Mouse (Mus musculus): ENCODE measurements around the gene Map6. TPM values are rescaled to one million over a fixed set of nuclear protein-coding genes. Genes with fewer than 3 reads are reported as not detected.

The Map6 gene
- total RNA-seq, 2 experiments from 2014 or later, result 96.6 to 98.6 TPM

DNA sequence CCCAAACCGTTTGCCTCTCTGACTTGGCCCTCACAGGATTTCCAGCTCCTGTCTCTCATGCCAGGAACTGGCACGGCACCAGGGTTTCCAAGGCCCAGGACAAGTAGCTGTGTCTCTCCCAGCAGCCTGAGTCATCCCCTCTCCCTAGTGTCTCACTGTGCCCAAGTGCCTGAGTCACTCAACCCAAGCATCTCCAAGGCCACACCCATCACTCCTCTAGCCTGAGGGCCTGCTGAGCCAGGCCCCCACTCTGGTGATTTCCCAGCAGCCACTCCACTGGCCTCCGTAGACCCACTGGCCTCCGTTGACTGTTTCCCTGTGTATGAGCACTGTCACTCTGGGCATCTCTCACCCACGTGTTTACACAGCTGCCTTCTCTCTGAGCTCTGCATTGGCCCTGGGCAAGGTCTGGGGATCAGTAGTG, 37.7 kb downstream of the Map6 start:
- Histone ChIP-seq H3K4me3 (no peak overlapping the region), H3K27ac (no peak overlapping the region)
- DNase-seq (ENCODE audit: low spot score in 2 of 2), result peak in 1 of 2 experiments; percentile 22
- no peak for TF ChIP-seq CTCF (conservative IDR thresholded peaks at IDR 0.05)

GRCm38 (mm10) chr7:99305688-99306087, 38.4 kb downstream of the Map6 start:
- no peak for TF ChIP-seq CTCF (conservative IDR thresholded peaks at IDR 0.05)
- no peak for DNase-seq (ENCODE audit: low spot score in 2 of 2)
- H3K4me3 ChIP-seq, result no peak overlapping the region
- no peak overlapping the region for H3K27ac ChIP-seq

DNA sequence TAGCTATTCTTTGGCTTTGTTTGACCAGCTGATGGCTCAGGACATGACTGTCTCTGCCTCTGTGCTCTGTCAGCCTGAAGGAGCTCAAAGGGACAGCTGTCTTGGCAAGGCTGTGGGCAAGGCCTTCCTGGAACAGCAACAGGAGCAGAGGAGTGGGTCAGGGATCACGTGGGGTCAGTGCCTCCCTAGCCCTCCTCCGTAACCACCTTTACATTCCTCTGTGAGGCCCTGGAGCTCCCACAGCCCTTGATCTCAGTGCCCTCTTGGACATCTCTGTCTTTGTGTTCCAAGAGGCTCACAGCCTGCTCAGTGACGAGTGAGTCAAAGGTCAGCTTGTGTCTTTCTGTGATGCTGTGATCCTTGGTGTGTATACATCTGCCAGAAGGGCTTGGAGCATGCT, 39.4 kb downstream of the Map6 start:
- Histone ChIP-seq H3K27ac (no peak overlapping the region), H3K4me3 (no peak overlapping the region)
- no peak for TF ChIP-seq CTCF (conservative IDR thresholded peaks at IDR 0.05)
- DNase-seq (ENCODE audit: low spot score in 2 of 2), result no peak

DNA sequence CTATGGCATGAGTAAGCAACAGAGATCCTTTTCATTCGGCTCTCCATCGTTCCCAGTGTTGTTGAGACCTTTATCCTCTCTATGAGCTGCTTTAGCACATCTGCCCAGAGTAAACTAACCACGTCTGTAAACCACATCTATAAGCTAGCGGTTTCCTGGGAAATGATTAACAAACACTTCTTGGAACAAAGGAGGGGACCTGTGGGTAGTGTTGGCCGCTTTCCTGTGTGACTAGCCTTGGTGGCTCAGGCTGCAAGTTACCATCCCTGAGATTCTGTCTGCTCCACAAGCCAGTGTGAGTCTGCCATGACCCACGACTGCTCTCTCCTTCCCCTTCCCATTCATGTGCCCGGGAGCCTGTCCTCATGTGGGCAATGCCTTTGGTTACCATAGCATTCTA, 44.2 kb downstream of the Map6 start:
- no peak overlapping the region for H3K27ac ChIP-seq
- no peak overlapping the region for H3K4me3 ChIP-seq
- no peak for DNase-seq (ENCODE audit: low spot score in 2 of 2)
- TF ChIP-seq CTCF (conservative IDR thresholded peaks at IDR 0.05), result no peak

DNA sequence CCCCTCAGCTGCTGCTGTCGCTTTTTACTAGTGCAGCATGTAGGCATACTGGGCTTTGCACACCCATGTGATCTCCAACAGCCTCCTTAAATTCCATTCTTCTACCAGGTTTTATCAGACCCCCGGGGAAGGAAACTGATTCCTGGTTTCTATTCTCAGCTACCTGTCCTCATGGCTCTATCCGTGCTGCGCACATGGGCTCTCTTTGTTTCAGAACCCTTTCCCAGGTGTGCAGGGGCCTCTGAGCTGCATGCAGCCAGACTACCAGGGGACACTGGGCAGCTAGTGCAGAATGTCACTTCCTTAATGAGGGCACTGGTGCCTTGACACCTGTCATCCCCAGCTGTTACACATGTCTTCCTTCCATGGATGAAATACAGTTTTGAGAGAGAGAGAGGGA, 44.8 kb downstream of the Map6 start:
- TF ChIP-seq CTCF (conservative IDR thresholded peaks at IDR 0.05), result no peak
- Histone ChIP-seq H3K4me3 (no peak overlapping the region), H3K27ac (no peak overlapping the region)
- no peak for DNase-seq (ENCODE audit: low spot score in 2 of 2)

DNA sequence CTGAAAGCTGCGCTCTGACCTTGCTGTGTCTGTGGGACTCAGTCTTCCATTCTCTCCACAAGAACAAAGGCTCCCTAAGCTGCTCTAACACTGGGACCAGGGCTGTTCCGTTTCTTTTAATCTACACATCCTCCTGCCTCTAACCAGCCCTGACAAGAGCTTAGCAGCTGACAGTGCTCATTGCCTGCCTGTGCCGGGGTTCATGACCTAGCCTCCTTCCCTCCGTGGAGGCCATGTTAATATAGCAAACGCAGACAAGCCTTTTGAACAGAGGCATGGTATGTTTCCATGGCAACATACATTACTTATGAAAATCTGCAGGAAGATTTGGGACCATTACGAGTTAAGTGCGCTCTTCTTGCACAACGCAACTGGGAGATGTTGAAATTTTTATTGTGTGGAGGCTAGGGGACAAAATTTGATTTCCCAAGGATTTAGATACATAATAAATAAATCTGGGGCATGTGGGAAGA, 45.5 kb downstream of the Map6 start:
- no peak for DNase-seq (ENCODE audit: low spot score in 2 of 2)
- Histone ChIP-seq H3K4me3 (no peak overlapping the region), H3K27ac (0 out of 2 replicates have a peak overlapping the region, but pooled peaks have one; percentile 23)
- no peak for TF ChIP-seq CTCF (conservative IDR thresholded peaks at IDR 0.05)

DNA sequence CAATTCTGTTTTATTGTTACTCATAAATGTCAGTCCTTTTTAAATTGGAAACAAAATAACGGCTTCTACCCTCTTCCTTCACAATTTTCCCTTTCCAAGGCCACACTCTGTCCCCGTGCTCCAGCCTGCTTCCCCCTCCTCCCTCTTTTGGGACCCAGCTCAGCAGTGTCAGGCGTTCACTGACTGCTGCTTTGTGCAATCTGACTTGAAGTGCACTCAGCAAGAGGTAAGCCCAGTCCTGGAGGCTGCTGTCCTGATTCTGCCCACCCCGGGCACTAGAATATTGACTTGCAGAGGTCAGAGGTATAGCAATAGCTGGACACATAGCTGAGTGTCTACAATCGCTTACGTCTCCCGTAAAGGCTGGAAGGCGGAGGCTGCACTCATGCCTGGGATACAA, 46.0 kb downstream of the Map6 start:
- TF ChIP-seq CTCF (conservative IDR thresholded peaks at IDR 0.05), result no peak
- DNase-seq (ENCODE audit: low spot score in 2 of 2), result no peak
- no peak overlapping the region for H3K4me3 ChIP-seq
- H3K27ac ChIP-seq, result no peak overlapping the region

DNA sequence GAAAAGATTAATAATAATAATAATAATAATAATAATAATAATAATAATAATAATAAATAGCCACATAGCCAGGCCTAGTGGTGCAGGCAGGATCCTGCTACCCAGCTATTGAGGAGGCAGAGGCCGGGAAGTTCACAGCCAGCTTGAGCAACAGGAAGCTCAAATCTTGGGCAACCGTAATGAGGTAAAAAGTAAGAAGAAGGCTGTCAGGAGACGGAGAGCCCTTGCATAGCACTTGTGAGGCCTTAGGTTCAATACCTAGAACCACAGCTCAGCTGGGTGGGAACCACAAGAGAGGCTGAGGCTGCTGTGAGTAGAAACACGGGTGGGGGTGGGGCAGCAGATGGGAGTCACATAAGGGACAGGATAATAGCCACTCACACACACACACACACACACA, 47.3 kb downstream of the Map6 start:
- Histone ChIP-seq H3K4me3 (no peak overlapping the region), H3K27ac (no peak overlapping the region)
- DNase-seq (ENCODE audit: low spot score in 2 of 2), result no peak
- no peak for TF ChIP-seq CTCF (conservative IDR thresholded peaks at IDR 0.05)

DNA sequence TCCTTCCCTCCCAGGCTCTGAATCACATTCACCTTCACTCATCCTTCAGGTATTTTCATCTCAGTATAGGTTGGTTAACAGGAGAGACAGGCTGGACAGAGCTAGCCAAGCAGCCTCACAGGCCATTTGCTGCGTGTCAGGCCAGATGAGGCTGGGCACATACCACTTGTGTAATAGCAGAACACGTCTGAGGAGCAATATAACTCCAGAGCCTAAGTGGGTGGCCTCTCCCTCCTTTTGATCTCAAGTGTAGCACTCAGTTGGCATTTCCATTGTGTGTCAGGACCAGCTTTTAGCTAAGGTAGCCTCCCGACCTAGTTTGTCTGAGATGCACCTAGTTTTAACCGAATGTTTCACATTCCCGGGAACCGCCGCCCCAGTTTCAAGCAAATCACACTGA, 49.0 kb downstream of the Map6 start:
- Histone ChIP-seq H3K27ac (no peak overlapping the region), H3K4me3 (no peak overlapping the region)
- no peak for TF ChIP-seq CTCF (conservative IDR thresholded peaks at IDR 0.05)
- DNase-seq (ENCODE audit: low spot score in 2 of 2), result no peak

DNA sequence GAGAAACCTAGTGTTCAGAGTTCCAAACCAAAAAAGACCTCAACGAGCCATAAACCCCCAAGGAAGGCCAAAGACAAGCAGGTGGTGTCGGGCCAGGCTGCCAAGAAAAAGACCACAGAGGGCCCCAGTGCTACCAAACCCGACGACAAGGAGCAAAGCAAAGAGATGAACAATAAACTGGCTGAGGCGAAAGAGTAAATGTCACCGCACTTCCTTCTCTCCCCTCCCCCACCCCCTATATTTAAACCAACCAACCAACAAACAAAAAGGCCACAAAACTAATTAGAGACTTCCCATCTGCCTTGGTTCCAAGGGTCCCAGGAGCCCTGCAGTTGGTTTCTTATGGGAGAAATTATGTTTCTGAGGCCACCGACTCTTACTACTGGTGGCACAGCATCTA, 50.2 kb downstream of the Map6 start:
- DNase-seq (ENCODE audit: low spot score in 2 of 2), result no peak
- H3K27ac ChIP-seq, result no peak overlapping the region
- no peak overlapping the region for H3K4me3 ChIP-seq
- no peak for TF ChIP-seq CTCF (conservative IDR thresholded peaks at IDR 0.05)

GRCm38 (mm10) chr7:99320524-99320923, 53.3 kb downstream of the Map6 start:
- H3K27ac ChIP-seq, result no peak overlapping the region
- TF ChIP-seq CTCF (conservative IDR thresholded peaks at IDR 0.05), result no peak
- no peak overlapping the region for H3K4me3 ChIP-seq
- DNase-seq (ENCODE audit: low spot score in 2 of 2), result no peak

- no peak for TF ChIP-seq CTCF (conservative IDR thresholded peaks at IDR 0.05)
- no peak for DNase-seq (ENCODE audit: low spot score in 2 of 2)
- H3K27ac ChIP-seq, result no peak overlapping the region
- H3K4me3 ChIP-seq, result no peak overlapping the region
These were observed 55.6 kb downstream of the Map6 start for GRCm38 (mm10) chr7:99322691-99323320.

DNA sequence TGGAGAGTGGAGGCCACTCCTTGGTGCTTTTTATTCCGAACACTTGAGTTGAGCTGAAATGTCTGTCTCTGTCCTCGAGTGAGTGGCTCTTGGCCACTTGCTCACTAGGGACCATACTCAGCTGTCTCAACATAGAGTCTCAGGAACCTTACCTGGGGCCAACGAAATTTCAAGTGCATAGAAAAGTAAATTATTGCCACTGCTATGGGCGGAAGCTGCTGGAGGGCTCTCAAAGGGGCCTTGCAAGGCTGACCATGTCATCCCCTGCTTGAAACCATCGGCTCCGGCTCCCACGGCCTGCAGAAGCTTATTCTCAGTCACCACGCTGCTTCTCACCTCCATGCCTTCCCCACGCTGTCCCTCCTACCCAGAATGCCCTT, 56.1 kb downstream of the Map6 start:
- no peak for TF ChIP-seq CTCF (conservative IDR thresholded peaks at IDR 0.05)
- DNase-seq (ENCODE audit: low spot score in 2 of 2), result no peak
- Histone ChIP-seq H3K27ac (no peak overlapping the region), H3K4me3 (no peak overlapping the region)

DNA sequence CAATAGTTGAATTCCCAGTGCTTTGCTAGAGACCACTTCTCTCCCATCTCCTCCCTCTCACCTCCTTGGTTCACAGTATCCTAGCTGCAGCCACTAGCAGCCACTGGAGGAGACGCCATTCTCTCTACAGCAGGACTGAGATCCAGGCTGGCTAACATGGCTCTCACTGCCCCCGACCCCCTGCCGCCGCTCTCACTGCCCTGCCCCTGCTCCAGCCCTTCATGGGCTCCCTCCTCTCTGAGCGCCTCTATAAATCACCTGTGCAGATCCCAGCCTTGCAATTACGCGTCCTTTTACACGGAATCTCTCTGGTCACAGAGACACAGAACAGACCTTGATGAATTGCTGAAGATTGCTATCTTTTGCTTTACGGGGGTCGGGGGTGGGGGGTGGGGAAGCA, 57.6 kb downstream of the Map6 start:
- H3K4me3 ChIP-seq, result no peak overlapping the region
- no peak overlapping the region for H3K27ac ChIP-seq
- no peak for DNase-seq (ENCODE audit: low spot score in 2 of 2)
- TF ChIP-seq CTCF (conservative IDR thresholded peaks at IDR 0.05), result no peak

Data from layer of hippocampus, adult 2 months (tissue).